Mouse (Mus musculus): Measurements from ENCODE around the gene Gsto2. TPM values are rescaled to one million over a fixed set of nuclear protein-coding genes. Genes with fewer than 3 reads are reported as not detected.

The Gsto2 gene
- polyA plus RNA-seq, 1 experiment from 2014 or later: 0.76 TPM

DNA sequence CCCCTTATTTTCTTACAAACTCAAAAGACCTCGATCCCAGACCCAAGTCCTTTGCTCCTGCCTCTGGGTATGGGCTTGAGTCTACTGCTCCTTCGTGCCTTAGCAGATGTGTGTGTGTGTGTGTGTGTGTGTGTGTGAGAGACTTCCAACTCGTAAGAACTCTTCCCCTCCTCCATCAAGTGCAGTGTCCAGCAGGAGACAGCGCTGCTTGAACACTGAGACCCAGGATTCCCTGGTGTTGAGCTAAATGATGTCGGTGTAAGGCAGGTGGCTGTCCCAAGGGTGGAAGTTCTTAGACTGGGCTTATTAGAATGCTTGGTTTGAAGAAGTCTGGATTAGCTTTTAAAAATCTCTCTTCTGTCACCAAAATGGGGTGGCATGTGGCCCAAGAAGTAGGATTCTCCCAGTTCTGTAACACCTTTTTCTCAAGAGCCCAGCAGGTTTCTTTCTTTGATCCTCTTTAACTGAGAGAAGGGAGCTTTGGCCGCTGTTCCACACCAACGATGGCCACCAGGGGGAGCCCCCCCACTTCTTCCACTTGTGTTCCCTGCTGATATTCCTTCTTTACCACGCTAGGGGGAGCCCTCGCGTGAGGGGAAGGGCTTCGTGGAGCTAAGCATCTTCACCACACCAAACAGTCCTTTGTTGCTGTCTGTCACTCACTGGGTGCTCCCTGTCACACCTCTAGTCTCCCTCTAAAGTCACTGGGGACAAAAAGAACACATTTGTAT is 17.0 kb downstream of the Gsto2 start:
- Histone ChIP-seq H3K27ac (ENCODE audit: low read depth, low read length) (no peak overlapping the region), H3K4me1 (replicated peaks; ENCODE audit: control insufficient read depth, insufficient read depth, low read length) (no peaks in the 10 kb centered on the region), H3K36me3 (ENCODE audit: control insufficient read depth, insufficient read depth, low read length) (no peaks in the 10 kb centered on the region)

DNA sequence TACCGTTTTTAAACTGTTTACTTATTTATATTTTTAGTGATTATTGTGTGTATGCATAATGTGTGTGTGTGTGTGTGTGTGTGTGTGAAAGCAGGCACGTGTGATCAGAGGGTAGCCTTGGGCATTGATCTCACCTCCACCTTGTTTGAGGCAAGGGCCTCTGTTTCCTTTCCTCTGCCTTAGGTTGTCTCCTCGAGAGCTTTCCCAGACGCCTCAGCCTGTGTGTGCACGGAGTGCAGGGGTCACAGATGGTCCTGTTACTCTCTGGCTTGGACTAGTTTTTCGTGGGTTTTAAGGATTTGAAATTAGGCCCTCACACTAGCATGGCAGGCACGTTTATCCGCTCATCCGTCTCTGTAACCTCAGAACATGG is 17.5 kb downstream of the Gsto2 start:
- Histone ChIP-seq H3K9ac (ENCODE audit: low read length) (no peak overlapping the region), H3K4me1 (replicated peaks; ENCODE audit: control insufficient read depth, insufficient read depth, low read length) (no peaks in the 10 kb centered on the region), H3K27me3 (ENCODE audit: control insufficient read depth, insufficient read depth, low read length) (no peaks in the 10 kb centered on the region), H3K4me3 (ENCODE audit: low read depth, low read length) (no peak overlapping the region), H3K27ac (ENCODE audit: low read depth, low read length) (no peak overlapping the region), H3K9me3 (ENCODE audit: control insufficient read depth, low read length) (no peaks in the 10 kb centered on the region), H3K36me3 (ENCODE audit: control insufficient read depth, insufficient read depth, low read length) (no peaks in the 10 kb centered on the region), H3K4me2 (ENCODE audit: low read depth, low read length, severe bottlenecking) (no peak overlapping the region)
- no peak for DNase-seq (ENCODE audit: low spot score)
- 73% methylated on average over 9 of the region's 9 CpGs for WGBS
- peak; percentile 59 for ATAC-seq (replicated peaks; ENCODE audit: low FRiP score)

More for the DNA sequence above, 17.0 kb downstream of the Gsto2 start:
- Histone ChIP-seq H3K4me2 (ENCODE audit: low read depth, low read length, severe bottlenecking) (no peak overlapping the region), H3K4me3 (ENCODE audit: low read depth, low read length) (no peak overlapping the region), H3K9me3 (ENCODE audit: control insufficient read depth, low read length) (no peaks in the 10 kb centered on the region), H3K9ac (ENCODE audit: low read length) (no peak overlapping the region), H3K27me3 (ENCODE audit: control insufficient read depth, insufficient read depth, low read length) (no peaks in the 10 kb centered on the region)
- 29% methylated on average over 11 of the region's 11 CpGs for WGBS
- DNase-seq (ENCODE audit: low spot score) (peak; percentile 95), ATAC-seq (replicated peaks; ENCODE audit: low FRiP score) (peak; percentile 80)

DNA sequence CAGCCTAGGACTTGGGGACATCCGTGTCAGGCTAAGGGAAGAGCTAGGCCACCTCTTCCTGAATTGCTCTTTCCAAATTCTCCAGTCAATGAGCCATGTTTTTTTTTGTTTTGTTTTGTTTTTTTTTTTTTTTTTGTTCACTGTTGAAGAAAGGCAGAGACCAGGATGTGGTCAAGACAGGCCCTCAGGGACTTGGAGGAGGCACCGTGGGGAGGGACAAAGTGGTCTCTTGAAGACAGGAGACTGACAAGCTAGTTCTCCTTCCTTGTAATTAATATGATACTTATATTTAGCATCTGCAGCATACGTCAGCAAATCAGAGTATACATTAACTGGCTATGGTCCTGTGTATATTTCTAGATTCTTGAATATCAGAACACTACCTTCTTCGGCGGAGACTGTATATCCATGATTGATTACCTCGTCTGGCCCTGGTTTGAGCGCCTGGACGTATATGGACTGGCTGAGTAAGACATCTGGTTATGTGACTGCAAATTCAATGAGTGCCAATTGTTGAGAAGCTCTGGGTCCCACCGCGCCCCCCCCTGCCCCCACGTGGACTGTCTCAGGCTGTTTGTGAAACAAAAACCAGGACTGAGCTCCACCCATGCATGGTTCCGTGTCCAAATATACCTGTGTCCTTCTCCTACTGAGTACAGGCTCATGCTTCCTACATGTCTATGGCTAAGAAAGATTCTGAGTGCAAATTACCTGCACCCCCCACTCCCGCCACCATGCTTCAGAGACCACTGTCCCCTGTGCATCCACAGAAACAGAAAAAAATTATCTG is 19.2 kb downstream of the Gsto2 start:
- Histone ChIP-seq H3K4me1 (replicated peaks; ENCODE audit: control insufficient read depth, insufficient read depth, low read length) (no peaks in the 10 kb centered on the region), H3K4me2 (ENCODE audit: low read depth, low read length, severe bottlenecking) (no peak overlapping the region), H3K9me3 (ENCODE audit: control insufficient read depth, low read length) (no peaks in the 10 kb centered on the region), H3K36me3 (ENCODE audit: control insufficient read depth, insufficient read depth, low read length) (no peaks in the 10 kb centered on the region), H3K27ac (ENCODE audit: low read depth, low read length) (no peak overlapping the region), H3K9ac (ENCODE audit: low read length) (no peak overlapping the region), H3K4me3 (ENCODE audit: low read depth, low read length) (no peak overlapping the region), H3K27me3 (ENCODE audit: control insufficient read depth, insufficient read depth, low read length) (no peaks in the 10 kb centered on the region)
- DNase-seq (ENCODE audit: low spot score) (no peak), ATAC-seq (replicated peaks; ENCODE audit: low FRiP score) (no peak)
- WGBS: 89% methylated on average over 13 of the region's 13 CpGs

DNA sequence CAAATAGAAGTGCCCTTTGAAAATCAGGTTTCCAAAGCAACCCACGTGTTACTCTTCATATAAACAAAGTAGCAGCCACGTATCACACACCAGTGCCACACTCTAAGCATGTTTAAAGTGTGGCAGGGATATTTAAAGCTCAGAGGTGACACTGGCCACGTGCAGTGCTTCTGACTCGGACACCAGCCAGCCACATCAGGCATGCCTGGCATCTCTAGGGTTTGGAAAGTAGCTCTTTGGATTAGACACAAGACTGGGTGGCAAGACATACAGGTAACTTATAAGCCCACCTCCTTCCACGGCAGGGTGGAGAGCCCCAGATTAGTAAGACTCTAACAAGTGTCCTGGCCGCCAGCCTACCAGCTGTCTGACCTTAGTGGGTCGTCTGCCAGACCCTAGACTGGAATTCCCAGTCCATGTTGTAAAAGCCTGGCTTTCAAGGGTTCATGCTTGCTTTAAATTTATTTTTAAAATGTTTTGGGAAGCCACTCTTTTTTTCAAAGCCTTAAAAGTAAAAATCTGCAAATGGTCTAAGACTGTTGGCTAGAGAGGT is 19.9 kb downstream of the Gsto2 start:
- Histone ChIP-seq H3K4me1 (replicated peaks; ENCODE audit: control insufficient read depth, insufficient read depth, low read length) (no peaks in the 10 kb centered on the region), H3K4me3 (ENCODE audit: low read depth, low read length) (no peak overlapping the region), H3K36me3 (ENCODE audit: control insufficient read depth, insufficient read depth, low read length) (no peaks in the 10 kb centered on the region), H3K9ac (ENCODE audit: low read length) (no peak overlapping the region), H3K27me3 (ENCODE audit: control insufficient read depth, insufficient read depth, low read length) (no peaks in the 10 kb centered on the region), H3K9me3 (ENCODE audit: control insufficient read depth, low read length) (no peaks in the 10 kb centered on the region), H3K4me2 (ENCODE audit: low read depth, low read length, severe bottlenecking) (no peak overlapping the region), H3K27ac (ENCODE audit: low read depth, low read length) (no peak overlapping the region)
- no peak for ATAC-seq (replicated peaks; ENCODE audit: low FRiP score)
- 76% methylated on average over 7 of the region's 7 CpGs for WGBS
- DNase-seq (ENCODE audit: low spot score): no peak

DNA sequence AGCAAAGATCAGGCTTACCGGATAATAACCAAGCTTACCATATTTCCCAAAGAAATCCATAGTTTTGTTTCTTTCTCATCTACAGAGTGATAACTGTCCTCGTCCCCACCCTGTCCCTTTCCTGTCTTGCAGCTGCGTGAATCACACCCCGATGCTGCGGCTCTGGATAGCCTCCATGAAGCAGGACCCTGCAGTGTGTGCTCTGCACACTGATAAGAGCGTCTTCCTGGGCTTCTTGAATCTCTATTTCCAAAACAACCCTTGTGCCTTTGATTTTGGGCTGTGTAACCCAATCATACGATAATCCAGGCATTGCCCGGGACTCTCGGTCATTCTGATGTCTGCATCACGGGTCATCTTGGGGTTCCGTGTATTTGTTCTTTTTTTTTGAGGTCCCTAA is 20.6 kb downstream of the Gsto2 start:
- H3K9ac ChIP-seq (ENCODE audit: low read length): no peak overlapping the region
- no peak for DNase-seq (ENCODE audit: low spot score)
- WGBS: 90% methylated on average over 11 of the region's 11 CpGs

DNA sequence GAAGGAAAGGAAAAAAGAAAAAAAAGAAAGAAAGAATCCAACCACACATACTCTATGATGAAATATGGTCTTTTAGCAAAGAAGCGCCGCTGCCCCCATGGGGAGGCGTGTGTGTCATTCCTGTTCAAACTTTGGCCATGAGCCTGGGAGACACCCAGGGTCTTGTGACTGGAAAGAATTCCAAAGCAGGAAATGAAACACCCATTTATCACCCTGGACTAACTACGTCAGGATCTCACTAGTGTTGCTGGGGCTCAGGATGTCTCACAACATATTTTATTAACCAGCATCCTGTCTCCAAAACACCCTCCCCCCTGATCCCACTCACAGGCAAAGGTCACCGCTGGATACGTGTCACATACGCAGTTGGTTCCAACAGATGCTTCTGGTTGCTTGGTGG is 21.3 kb downstream of the Gsto2 start:
- Histone ChIP-seq H3K27me3 (ENCODE audit: control insufficient read depth, insufficient read depth, low read length) (no peaks in the 10 kb centered on the region), H3K9me3 (ENCODE audit: control insufficient read depth, low read length) (no peaks in the 10 kb centered on the region), H3K4me1 (replicated peaks; ENCODE audit: control insufficient read depth, insufficient read depth, low read length) (no peaks in the 10 kb centered on the region), H3K9ac (ENCODE audit: low read length) (no peak overlapping the region), H3K36me3 (ENCODE audit: control insufficient read depth, insufficient read depth, low read length) (no peaks in the 10 kb centered on the region), H3K27ac (ENCODE audit: low read depth, low read length) (no peak overlapping the region), H3K4me2 (ENCODE audit: low read depth, low read length, severe bottlenecking) (no peak overlapping the region), H3K4me3 (ENCODE audit: low read depth, low read length) (no peak overlapping the region)
- DNase-seq (ENCODE audit: low spot score): no peak
- 91% methylated on average over 7 of the region's 7 CpGs for WGBS
- ATAC-seq (replicated peaks; ENCODE audit: low FRiP score): no peak

More for the DNA sequence above, 20.6 kb downstream of the Gsto2 start:
- H3K36me3 ChIP-seq (ENCODE audit: control insufficient read depth, insufficient read depth, low read length): no peaks in the 10 kb centered on the region
- no peak overlapping the region for H3K4me3 ChIP-seq (ENCODE audit: low read depth, low read length)
- no peak for ATAC-seq (replicated peaks; ENCODE audit: low FRiP score)
- no peaks in the 10 kb centered on the region for H3K27me3 ChIP-seq (ENCODE audit: control insufficient read depth, insufficient read depth, low read length)
- H3K9me3 ChIP-seq (ENCODE audit: control insufficient read depth, low read length): no peaks in the 10 kb centered on the region
- no peaks in the 10 kb centered on the region for H3K4me1 ChIP-seq (replicated peaks; ENCODE audit: control insufficient read depth, insufficient read depth, low read length)
- no peak overlapping the region for H3K27ac ChIP-seq (ENCODE audit: low read depth, low read length)
- no peak overlapping the region for H3K4me2 ChIP-seq (ENCODE audit: low read depth, low read length, severe bottlenecking)

DNA sequence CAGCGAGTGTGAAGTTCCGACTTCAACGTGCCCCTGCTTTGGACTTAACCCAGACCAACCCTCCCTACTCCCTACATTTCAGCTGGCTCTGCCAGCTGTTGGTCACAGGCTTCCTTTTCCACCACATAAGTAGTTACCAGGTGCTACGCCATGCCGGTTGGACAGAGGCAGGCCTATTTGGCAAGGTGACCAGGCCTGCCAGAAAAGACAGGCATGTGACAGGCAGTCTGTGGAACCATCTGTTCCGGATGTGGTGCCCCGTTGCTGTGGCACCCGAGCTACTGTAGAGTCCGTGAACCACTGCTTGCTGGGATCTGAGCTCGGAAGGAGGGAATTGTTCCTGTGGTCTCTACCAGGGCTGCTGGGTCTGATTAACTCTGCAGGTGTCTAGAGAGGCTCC is 22.1 kb downstream of the Gsto2 start:
- no peak overlapping the region for H3K27ac ChIP-seq (ENCODE audit: low read depth, low read length)
- H3K36me3 ChIP-seq (ENCODE audit: control insufficient read depth, insufficient read depth, low read length): no peaks in the 10 kb centered on the region
- no peak overlapping the region for H3K4me3 ChIP-seq (ENCODE audit: low read depth, low read length)
- H3K4me2 ChIP-seq (ENCODE audit: low read depth, low read length, severe bottlenecking): no peak overlapping the region
- no peaks in the 10 kb centered on the region for H3K4me1 ChIP-seq (replicated peaks; ENCODE audit: control insufficient read depth, insufficient read depth, low read length)
- DNase-seq (ENCODE audit: low spot score): no peak
- ATAC-seq (replicated peaks; ENCODE audit: low FRiP score): no peak
- no peaks in the 10 kb centered on the region for H3K9me3 ChIP-seq (ENCODE audit: control insufficient read depth, low read length)
- H3K27me3 ChIP-seq (ENCODE audit: control insufficient read depth, insufficient read depth, low read length): no peaks in the 10 kb centered on the region
- 92% methylated on average over 10 of the region's 10 CpGs for WGBS
- H3K9ac ChIP-seq (ENCODE audit: low read length): no peak overlapping the region; the same call in 1 of the 2 replicates

DNA sequence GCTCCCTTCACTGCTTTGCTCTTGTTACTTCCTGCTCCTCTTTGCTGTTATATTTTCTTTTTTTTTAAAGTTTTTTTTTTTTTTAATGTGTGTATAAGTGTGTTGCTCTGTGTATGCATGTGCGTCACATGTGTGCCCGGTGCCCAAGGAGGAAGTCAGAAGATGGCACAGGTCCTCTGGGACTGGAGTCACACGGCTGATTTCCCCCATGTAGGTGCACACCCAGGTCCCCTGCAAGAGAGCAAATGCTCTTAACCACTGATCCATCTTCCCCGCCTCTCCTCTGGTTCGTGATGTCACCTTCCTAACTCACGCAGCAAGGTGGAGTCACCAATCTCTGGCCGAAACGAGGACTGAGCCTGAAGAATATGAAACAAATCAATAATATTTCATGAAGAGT is 22.7 kb downstream of the Gsto2 start:
- no peaks in the 10 kb centered on the region for H3K36me3 ChIP-seq (ENCODE audit: control insufficient read depth, insufficient read depth, low read length)
- WGBS: 90% methylated on average over 8 of the region's 8 CpGs
- H3K27me3 ChIP-seq (ENCODE audit: control insufficient read depth, insufficient read depth, low read length): no peaks in the 10 kb centered on the region
- no peak overlapping the region for H3K9ac ChIP-seq (ENCODE audit: low read length)
- ATAC-seq (replicated peaks; ENCODE audit: low FRiP score) (no peak), DNase-seq (ENCODE audit: low spot score) (no peak)
- no peaks in the 10 kb centered on the region for H3K4me1 ChIP-seq (replicated peaks; ENCODE audit: control insufficient read depth, insufficient read depth, low read length)
- H3K9me3 ChIP-seq (ENCODE audit: control insufficient read depth, low read length): no peaks in the 10 kb centered on the region
- no peak overlapping the region for H3K4me3 ChIP-seq (ENCODE audit: low read depth, low read length)
- no peak overlapping the region for H3K27ac ChIP-seq (ENCODE audit: low read depth, low read length)
- H3K4me2 ChIP-seq (ENCODE audit: low read depth, low read length, severe bottlenecking): no peak overlapping the region
